Mouse (Mus musculus) limb, embryonic 11.5 days (tissue): Measurements from ENCODE around the gene Dcakd. TPM values are rescaled to one million over a fixed set of nuclear protein-coding genes. Genes with fewer than 3 reads are reported as not detected.

Experiments
- ATAC-seq: fragments of 200-750 bp; cut with Nextera tagmentation; 2 replicates; pipeline ENCODE4 v1.8.0; 2017; ENCODE audit warnings: low read depth; ENCODE audit not compliant: insufficient number of reproducible peaks, low FRiP score, low TSS enrichment
- DNase-seq: peaks from one replicate; pipeline ENCODE4 v3.0.0-alpha.2; 2015; ENCODE audit warnings: low spot score
- H3K27ac ChIP-seq: fragments of 300-500 bp; sonication (generic); replicated peaks from 2 replicates; pipeline ENCODE4 v1.5.1; 2014; ENCODE audit warnings: low read depth, mild to moderate bottlenecking, low read length
- H3K27me3 ChIP-seq: fragments of 300-500 bp; sonication (generic); 2 replicates; pipeline ENCODE4 v1.6.1; 2014; ENCODE audit warnings: mild to moderate bottlenecking, low read length, mixed read lengths; ENCODE audit not compliant: control insufficient read depth, insufficient read depth
- H3K36me3 ChIP-seq: fragments of 300-500 bp; sonication (generic); 2 replicates; pipeline ENCODE4 v1.6.1; 2014; ENCODE audit warnings: mild to moderate bottlenecking, low read length, moderate library complexity, mixed read lengths; ENCODE audit not compliant: control insufficient read depth, insufficient read depth
- H3K4me1 ChIP-seq: fragments of 300-500 bp; sonication (generic); 2 replicates; pipeline ENCODE4 v1.6.1; 2014; ENCODE audit warnings: low read length, mixed read lengths; ENCODE audit not compliant: control insufficient read depth, insufficient read depth
- H3K4me2 ChIP-seq: fragments of 300-500 bp; sonication (generic); 2 replicates; pipeline ENCODE4 v1.6.1; 2014; ENCODE audit warnings: low read depth, mild to moderate bottlenecking, moderate library complexity; ENCODE audit not compliant: severe bottlenecking
- H3K4me3 ChIP-seq: fragments of 300-500 bp; sonication (generic); 2 replicates; pipeline ENCODE4 v1.5.1; 2014; ENCODE audit warnings: low read depth, low read length
- H3K9ac ChIP-seq: fragments of 300-500 bp; sonication (generic); 2 replicates; pipeline ENCODE4 v1.6.1; 2014; ENCODE audit warnings: mild to moderate bottlenecking, low read length
- H3K9me3 ChIP-seq: fragments of 300-500 bp; sonication (generic); 2 replicates; pipeline ENCODE4 v1.6.1; 2016; ENCODE audit warnings: low read length; ENCODE audit not compliant: control insufficient read depth
- WGBS: fragments of 180-500 bp; shearing (Covaris S2); extraction: QIAGEN DNeasy Blood & Tissue Kit; methylation state at CpG from one replicate; pipeline ENCODE4 v1.1.7; 2014; 5-methylcytosine and 5-hydroxymethylcytosine counted together
- polyA plus RNA-seq: library from polyadenylated mRNA; unstranded; fragments of >200 nt; fragmentation: Nextera tagmentation; extraction: Ambion mirVana; gene quantifications from 2 replicates; pipeline ENCODE4 v1.2.1, GENCODE M21; 2014

Dcakd gene
- polyA plus RNA-seq, 1 experiment from 2014 or later: 349 TPM

DNA sequence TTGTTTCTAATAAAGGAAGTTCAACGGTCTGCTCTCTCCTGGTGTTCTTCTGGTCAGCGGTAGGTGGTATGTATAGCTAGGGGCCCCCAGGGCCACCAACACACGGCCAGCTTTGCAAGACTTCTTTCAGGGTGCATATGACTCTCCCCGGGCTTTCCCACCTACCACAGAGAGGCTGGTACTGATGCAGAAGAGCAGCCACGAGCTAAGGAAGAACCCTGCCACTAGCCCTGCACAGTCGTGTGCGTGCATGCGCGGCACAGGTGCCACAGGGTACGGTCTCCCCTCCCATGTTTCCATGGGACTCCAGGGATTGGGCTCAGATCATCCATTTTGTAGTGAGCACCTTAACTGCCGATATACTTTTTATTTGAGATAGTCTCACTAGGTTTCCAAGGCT lies 40.8 kb upstream of the Dcakd start:
- H3K4me3 ChIP-seq: no peak overlapping the region
- no peak overlapping the region for H3K9ac ChIP-seq
- DNase-seq (no peak), ATAC-seq (no peak)
- H3K27ac ChIP-seq: no peak overlapping the region
- H3K4me2 ChIP-seq: no peak overlapping the region
- no peaks in the 10 kb centered on the region for H3K9me3 ChIP-seq
- H3K27me3 ChIP-seq: no peaks in the 10 kb centered on the region
- H3K36me3 ChIP-seq: peaks cover 30% of the 10 kb centered on the region
- H3K4me1 ChIP-seq: no peaks in the 10 kb centered on the region
- WGBS: 94% methylated on average over 11 of the region's 11 CpGs

DNA sequence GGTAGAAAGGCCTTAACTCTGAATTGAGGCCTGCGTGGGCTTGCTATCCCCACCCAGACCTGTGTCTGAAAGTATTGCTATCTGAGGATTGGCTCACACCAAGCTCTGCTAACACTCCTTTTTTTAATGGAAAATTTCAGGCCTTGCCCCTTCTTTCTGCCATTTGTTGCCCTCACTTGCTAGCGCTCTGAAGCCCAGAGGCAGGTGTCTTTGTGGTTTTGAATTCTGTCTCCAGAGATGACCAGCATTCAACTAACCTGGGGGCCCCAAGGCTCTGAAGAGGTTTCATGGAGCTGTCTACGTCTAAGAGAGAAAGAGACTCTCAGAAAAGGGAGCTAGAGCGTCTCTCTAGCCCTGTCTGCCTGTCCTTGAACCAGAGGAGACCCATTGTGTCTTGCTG lies 40.1 kb upstream of the Dcakd start:
- H3K9me3 ChIP-seq: no peaks in the 10 kb centered on the region
- DNase-seq: no peak
- no peak overlapping the region for H3K27ac ChIP-seq
- WGBS: 91% methylated on average over 4 of the region's 4 CpGs
- no peak overlapping the region for H3K4me3 ChIP-seq
- H3K27me3 ChIP-seq: no peaks in the 10 kb centered on the region
- no peak for ATAC-seq
- H3K36me3 ChIP-seq: peaks cover 32% of the 10 kb centered on the region
- H3K4me1 ChIP-seq: no peaks in the 10 kb centered on the region
- H3K4me2 ChIP-seq: no peak overlapping the region
- H3K9ac ChIP-seq: no peak overlapping the region

DNA sequence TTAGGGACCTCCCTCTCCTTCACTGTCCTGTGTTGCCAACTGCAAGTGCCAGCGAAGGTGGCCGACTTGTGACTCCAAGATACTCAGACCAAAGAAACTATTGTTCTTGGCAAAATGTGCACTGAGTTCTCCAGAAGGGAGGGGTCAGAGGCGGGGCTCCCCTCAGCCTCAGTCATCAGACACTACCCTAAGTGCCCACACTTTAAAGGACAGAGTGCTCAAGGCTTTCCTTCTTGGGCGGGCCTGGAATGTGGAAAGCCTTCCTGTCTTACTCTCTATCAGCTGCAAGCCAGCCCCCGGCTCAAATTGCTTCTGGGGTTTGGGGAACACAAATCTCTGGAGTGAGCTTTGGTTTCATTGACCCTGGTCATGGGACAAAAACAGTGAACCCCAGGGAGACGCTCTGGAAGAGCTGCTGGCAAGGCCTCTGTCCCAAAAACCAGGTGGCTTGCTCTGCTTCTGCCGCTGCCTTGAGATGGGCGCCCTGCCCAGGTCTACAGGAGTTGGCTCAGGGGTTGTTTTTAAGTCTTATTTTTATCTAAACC lies 39.4 kb upstream of the Dcakd start:
- Histone ChIP-seq H3K4me1 (no peaks in the 10 kb centered on the region), H3K27me3 (no peaks in the 10 kb centered on the region), H3K9ac (no peak overlapping the region), H3K4me2 (no peak overlapping the region), H3K4me3 (no peak overlapping the region), H3K27ac (no peak overlapping the region), H3K36me3 (peaks cover 34% of the 10 kb centered on the region), H3K9me3 (no peaks in the 10 kb centered on the region)
- DNase-seq (no peak), ATAC-seq (no peak)
- 85% methylated on average over 8 of the region's 8 CpGs for WGBS

DNA sequence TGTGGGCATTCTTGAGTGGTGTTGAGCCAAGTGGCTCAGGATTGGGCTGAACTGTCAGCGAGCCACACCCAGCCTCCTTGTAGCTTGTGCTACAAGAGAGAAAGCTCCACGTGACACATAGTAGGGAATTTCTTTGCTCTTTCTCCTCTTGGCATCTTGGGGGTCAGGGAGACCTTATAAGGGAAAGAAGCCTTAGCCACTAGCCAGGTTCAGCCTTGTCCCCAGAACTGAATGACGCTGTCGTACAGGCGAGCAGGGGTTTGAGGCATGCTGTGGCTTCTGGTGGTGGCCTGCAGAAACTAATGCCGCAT lies 38.9 kb upstream of the Dcakd start:
- Histone ChIP-seq H3K36me3 (peaks cover 34% of the 10 kb centered on the region), H3K4me1 (no peaks in the 10 kb centered on the region), H3K27ac (no peak overlapping the region), H3K9ac (no peak overlapping the region), H3K4me2 (no peak overlapping the region), H3K9me3 (no peaks in the 10 kb centered on the region), H3K27me3 (no peaks in the 10 kb centered on the region), H3K4me3 (no peak overlapping the region)
- ATAC-seq (no peak), DNase-seq (no peak)
- WGBS: 93% methylated on average over 6 of the region's 6 CpGs

DNA sequence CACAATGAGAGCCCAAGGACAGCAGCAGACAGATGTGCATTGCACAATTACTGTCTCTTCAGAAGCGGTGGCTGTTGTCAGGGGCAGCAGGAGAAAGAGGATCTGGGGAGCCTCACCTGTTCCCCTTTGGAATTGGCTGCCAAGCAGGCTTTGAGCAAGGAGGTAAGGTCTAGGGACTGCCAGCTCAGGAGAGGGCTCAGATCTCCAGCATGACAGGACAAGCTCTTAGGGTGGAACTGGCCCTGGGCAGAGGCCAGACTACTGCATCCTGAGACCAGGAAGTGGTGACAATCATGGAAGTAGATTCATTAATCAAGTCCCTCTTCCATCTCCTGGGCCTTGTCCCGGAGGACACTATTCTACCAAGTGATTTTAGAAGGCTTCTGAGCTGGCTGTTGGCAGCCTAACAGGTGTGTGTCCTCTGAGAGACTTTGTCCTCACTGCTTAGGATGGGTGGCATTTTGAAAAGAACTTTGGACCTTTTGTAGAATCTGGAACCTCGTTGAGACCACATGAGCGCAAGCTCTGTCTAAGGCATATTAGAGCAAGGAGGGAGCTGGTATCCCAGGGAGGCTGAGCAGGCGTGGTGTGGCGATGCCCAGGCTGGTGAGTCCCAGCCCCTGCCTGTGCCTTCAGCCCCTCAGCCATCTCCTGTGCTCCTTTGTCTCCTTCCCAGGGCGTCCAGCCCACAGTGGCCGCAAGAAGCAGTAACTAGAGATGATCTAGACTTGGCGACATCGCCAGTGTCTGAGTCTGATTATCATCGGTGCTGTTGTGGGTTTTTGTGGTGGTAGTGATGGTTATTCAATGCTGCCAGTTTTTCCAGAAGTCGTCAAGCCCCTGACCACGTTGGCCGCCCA lies 38.3 kb upstream of the Dcakd start:
- Histone ChIP-seq H3K4me2 (no peak overlapping the region), H3K4me3 (no peak overlapping the region), H3K9me3 (no peaks in the 10 kb centered on the region), H3K27ac (no peak overlapping the region), H3K9ac (no peak overlapping the region), H3K36me3 (peaks cover 36% of the 10 kb centered on the region), H3K4me1 (no peaks in the 10 kb centered on the region), H3K27me3 (no peaks in the 10 kb centered on the region)
- DNase-seq: no peak
- ATAC-seq: no peak
- 95% methylated on average over 14 of the region's 14 CpGs for WGBS

DNA sequence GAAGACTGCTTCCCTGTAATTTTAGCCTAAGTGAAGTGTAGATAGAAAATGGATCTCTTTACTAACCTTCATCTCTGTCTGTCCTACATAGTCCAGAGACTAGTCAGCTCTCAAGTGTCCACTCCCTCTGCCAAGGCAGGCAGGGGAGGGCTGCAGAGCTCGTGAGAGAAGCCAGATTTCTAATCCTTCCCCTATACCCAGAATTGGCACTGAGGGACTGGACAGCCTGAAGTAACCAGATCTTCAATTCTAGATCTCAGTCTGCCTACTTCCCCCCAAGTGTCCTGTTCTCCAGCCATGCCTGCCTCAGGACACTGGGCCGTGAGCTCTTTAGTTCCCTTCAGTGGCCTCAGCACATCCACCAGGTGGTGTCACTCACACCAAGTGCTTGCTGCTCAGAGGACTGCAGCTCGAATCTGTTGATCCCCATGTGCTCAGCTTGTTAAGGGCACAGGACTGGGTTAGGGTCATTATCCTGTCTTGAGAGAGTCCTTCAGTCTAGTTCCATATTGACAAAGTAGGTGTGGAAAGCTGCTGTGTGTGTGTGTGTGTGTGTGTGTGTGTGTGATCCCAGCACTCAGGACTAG lies 30.5 kb upstream of the Dcakd start:
- Histone ChIP-seq H3K4me3 (no peak overlapping the region), H3K4me2 (no peak overlapping the region), H3K4me1 (no peaks in the 10 kb centered on the region), H3K9ac (no peak overlapping the region), H3K36me3 (peaks cover 34% of the 10 kb centered on the region), H3K27ac (no peak overlapping the region), H3K27me3 (no peaks in the 10 kb centered on the region), H3K9me3 (no peaks in the 10 kb centered on the region)
- 76% methylated on average over 3 of the region's 3 CpGs for WGBS
- ATAC-seq (no peak), DNase-seq (no peak)

DNA sequence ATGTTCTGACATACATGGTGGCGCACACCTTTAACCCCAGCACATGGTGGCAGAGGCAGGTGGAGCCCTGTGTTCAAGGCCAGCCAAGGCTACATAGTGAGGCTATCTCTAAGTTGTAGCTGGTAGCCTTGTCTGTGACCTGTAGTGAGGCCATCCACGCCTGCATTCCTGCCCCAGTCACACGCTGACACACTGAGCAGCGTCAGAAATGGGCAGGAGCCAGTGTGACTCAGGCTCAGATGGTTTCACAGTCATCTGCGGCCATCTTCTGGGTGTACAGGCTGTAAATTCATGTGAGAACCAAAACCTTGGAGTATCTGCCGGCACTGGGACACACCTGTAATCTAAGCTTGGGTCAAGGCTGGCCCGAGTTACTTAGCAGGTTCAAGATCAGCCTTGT lies 28.5 kb upstream of the Dcakd start:
- no peak overlapping the region for H3K9ac ChIP-seq
- H3K27me3 ChIP-seq: no peaks in the 10 kb centered on the region
- no peak overlapping the region for H3K27ac ChIP-seq
- H3K9me3 ChIP-seq: no peaks in the 10 kb centered on the region
- 97% methylated on average over 7 of the region's 7 CpGs for WGBS
- no peaks in the 10 kb centered on the region for H3K4me1 ChIP-seq
- no peak overlapping the region for H3K4me3 ChIP-seq
- H3K4me2 ChIP-seq: no peak overlapping the region
- peaks cover 34% of the 10 kb centered on the region for H3K36me3 ChIP-seq
- DNase-seq (no peak), ATAC-seq (no peak)

DNA sequence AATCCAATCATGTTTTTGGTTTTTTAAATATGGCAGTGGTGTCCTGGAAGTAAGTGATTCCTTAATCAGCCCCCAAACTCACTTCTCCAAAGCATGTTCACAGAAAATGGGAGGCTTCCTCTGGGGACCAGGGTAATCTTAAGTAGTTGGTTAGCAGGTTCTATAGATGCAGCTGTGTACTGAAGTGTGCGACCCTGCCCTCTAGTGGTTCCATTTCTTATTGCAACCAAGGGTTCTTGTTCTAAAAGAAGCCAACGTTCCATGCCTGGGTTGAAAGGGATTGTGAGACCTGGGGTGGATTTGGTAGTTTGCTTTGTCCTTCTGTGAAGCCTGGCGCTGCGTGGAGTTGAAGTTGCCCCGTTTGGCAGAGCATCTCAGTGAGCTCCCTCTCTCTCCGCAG lies 26.7 kb upstream of the Dcakd start:
- Histone ChIP-seq H3K36me3 (peaks cover 39% of the 10 kb centered on the region), H3K4me1 (no peaks in the 10 kb centered on the region), H3K27me3 (no peaks in the 10 kb centered on the region), H3K4me2 (no peak overlapping the region), H3K9ac (no peak overlapping the region), H3K27ac (no peak overlapping the region), H3K9me3 (no peaks in the 10 kb centered on the region), H3K4me3 (no peak overlapping the region)
- 54% methylated on average over 6 of the region's 6 CpGs for WGBS
- DNase-seq: peak; percentile 86
- no peak for ATAC-seq
